Mouse (Mus musculus) kidney, embryonic 14.5 days (tissue): ENCODE measurements around the gene Camta1. TPM values are rescaled to one million over a fixed set of nuclear protein-coding genes. Genes with fewer than 3 reads are reported as not detected.
A peak's percentile ranks its signal among the peaks of the same experiment; 100 is the strongest.

Experiments used
- ATAC-seq: fragments of 200-750 bp; cut with Nextera tagmentation; 2 replicates; pipeline ENCODE4 v1.8.0; 2017; ENCODE audit warnings: moderate number of reproducible peaks, mild to moderate bottlenecking, moderate TSS enrichment, moderate library complexity; ENCODE audit not compliant: low FRiP score, low TSS enrichment
- H3K27ac ChIP-seq: fragments of 300-500 bp; sonication (generic); 2 replicates; pipeline ENCODE4 v1.5.1; 2014; ENCODE audit warnings: low read depth, mild to moderate bottlenecking, low read length, moderate library complexity, mixed read lengths
- H3K27me3 ChIP-seq: fragments of 300-500 bp; sonication (generic); 2 replicates; pipeline ENCODE4 v1.6.1; 2014; ENCODE audit warnings: mild to moderate bottlenecking, low read length; ENCODE audit not compliant: control insufficient read depth, insufficient read depth
- H3K36me3 ChIP-seq: fragments of 300-500 bp; sonication (generic); 2 replicates; pipeline ENCODE4 v1.6.1; 2014; ENCODE audit warnings: low read length, mixed read lengths; ENCODE audit not compliant: control insufficient read depth, insufficient read depth
- H3K4me1 ChIP-seq: fragments of 300-500 bp; sonication (generic); 2 replicates; pipeline ENCODE4 v1.6.1; 2014; ENCODE audit warnings: low read length, mixed read lengths; ENCODE audit not compliant: control insufficient read depth, insufficient read depth
- H3K4me2 ChIP-seq: fragments of 300-500 bp; sonication (generic); replicated peaks from 2 replicates; pipeline ENCODE4 v1.6.1; 2014; ENCODE audit warnings: low read depth, mild to moderate bottlenecking, low read length
- H3K4me3 ChIP-seq: fragments of 300-500 bp; sonication (generic); 2 replicates; pipeline ENCODE4 v1.5.1; 2014; ENCODE audit warnings: mild to moderate bottlenecking, low read length
- H3K9ac ChIP-seq: fragments of 300-500 bp; sonication (generic); 2 replicates; pipeline ENCODE4 v1.6.1; 2014; ENCODE audit warnings: low read depth, mild to moderate bottlenecking, low read length, moderate library complexity
- H3K9me3 ChIP-seq: fragments of 300-500 bp; sonication (generic); 2 replicates; pipeline ENCODE4 v1.6.1; 2016; ENCODE audit warnings: low read length; ENCODE audit not compliant: control insufficient read depth
- WGBS: fragments of 180-500 bp; shearing (Covaris S2); extraction: QIAGEN DNeasy Blood & Tissue Kit; methylation state at CpG from one replicate; pipeline ENCODE4 v1.1.7; 2014; 5-methylcytosine and 5-hydroxymethylcytosine counted together
- polyA plus RNA-seq: library from polyadenylated mRNA; unstranded; fragments of >200 nt; fragmentation: Nextera tagmentation; extraction: Ambion mirVana; gene quantifications from 2 replicates; pipeline ENCODE4 v1.2.1, GENCODE M21; 2014

The Camta1 gene
- polyA plus RNA-seq, 1 experiment from 2014 or later: 107 TPM

DNA sequence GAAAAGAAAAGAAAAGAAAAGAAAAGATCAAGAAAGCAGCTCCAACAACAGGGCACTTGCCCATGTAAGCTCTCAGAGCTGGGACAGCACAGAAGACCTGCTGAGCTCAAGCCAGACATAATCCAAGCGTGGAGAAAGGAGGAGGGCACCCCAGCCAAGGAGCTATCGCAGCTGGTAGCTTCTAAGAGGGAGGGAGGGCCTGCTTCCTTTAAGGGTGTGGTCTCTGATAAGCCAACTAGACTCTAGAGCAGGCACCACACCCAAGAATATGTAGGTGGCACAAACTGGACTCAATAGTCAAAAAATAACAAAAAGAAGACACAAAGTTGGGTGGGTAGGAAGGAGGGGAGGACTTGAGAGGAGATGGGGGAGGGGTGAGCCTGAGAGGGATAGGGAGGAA is 135.3 kb downstream of the Camta1 start:
- no peak for ATAC-seq
- Histone ChIP-seq H3K4me1 (no peaks in the 10 kb centered on the region), H3K36me3 (no peaks in the 10 kb centered on the region), H3K27me3 (no peaks in the 10 kb centered on the region), H3K4me3 (no peak overlapping the region), H3K4me2 (no peak overlapping the region), H3K9ac (no peak overlapping the region), H3K27ac (no peak overlapping the region), H3K9me3 (no peaks in the 10 kb centered on the region)
- WGBS: 63% methylated on average over 2 of the region's 2 CpGs

DNA sequence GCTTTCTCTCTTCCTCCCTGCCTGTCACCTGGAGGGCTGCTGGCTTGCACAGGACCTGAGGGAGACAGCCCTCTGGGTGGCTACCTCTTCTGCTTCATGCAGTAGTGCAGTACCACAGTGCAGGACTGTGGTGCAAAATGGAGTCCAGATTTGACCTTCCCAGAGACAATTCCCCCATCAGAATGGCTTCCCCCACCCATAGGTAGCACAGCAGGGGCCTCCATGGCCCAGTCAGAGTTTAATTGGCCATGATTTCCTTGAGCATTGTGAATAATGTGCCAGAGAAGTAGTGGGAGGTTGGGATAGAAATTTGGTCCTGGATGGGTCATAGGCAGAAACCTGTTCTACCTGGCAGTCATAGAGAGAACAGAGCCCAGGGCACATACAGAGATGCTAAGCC is 136.8 kb downstream of the Camta1 start:
- no peak overlapping the region for H3K27ac ChIP-seq
- H3K9me3 ChIP-seq: no peaks in the 10 kb centered on the region
- peaks cover 4% of the 10 kb centered on the region for H3K4me1 ChIP-seq
- H3K36me3 ChIP-seq: no peaks in the 10 kb centered on the region
- no peaks in the 10 kb centered on the region for H3K27me3 ChIP-seq
- no peak overlapping the region for H3K4me3 ChIP-seq
- H3K9ac ChIP-seq: no peak overlapping the region
- H3K4me2 ChIP-seq: no peak overlapping the region
- no peak for ATAC-seq

DNA sequence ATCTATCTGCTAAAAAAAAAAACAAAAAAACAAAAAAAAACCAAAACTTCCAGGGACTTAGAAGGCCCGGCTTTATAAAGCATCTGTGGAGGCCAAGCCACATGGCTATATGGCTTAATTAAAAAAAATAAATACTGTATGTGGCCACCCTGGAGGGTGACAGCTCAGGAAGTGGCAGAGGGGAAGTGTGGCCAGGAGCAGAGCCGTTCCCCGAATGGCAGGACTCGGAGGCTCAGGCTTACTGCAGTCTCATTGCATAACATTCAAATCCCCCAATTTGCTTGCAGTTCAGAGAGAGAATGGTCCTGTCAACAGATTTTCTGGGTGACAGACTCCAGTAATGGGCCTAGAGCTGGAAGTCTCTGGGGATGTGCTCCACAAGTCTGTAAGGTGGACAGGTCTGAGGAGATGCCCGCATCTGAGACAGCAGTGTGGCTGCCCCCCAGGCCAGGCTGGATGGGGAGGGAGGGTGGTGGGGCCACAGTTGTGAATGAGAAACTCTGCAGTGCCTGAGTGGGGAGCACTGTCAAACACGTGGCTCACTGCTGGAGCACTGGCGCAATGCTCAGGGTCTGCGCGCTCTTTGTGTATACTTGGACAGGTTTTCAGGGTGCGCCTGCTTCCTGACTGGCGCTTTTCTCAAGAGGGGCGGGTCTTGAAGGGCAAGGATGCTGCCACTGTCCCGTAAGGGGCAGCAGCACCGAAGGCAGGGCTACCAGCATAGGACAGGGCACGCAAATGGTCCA is 140.8 kb downstream of the Camta1 start:
- WGBS: 90% methylated on average over 15 of the region's 15 CpGs
- no peak overlapping the region for H3K27ac ChIP-seq
- no peaks in the 10 kb centered on the region for H3K36me3 ChIP-seq
- peaks cover 12% of the 10 kb centered on the region for H3K4me1 ChIP-seq
- no peak overlapping the region for H3K9ac ChIP-seq
- no peak overlapping the region for H3K4me2 ChIP-seq
- H3K27me3 ChIP-seq: no peaks in the 10 kb centered on the region
- no peak for ATAC-seq
- no peaks in the 10 kb centered on the region for H3K9me3 ChIP-seq
- no peak overlapping the region for H3K4me3 ChIP-seq

DNA sequence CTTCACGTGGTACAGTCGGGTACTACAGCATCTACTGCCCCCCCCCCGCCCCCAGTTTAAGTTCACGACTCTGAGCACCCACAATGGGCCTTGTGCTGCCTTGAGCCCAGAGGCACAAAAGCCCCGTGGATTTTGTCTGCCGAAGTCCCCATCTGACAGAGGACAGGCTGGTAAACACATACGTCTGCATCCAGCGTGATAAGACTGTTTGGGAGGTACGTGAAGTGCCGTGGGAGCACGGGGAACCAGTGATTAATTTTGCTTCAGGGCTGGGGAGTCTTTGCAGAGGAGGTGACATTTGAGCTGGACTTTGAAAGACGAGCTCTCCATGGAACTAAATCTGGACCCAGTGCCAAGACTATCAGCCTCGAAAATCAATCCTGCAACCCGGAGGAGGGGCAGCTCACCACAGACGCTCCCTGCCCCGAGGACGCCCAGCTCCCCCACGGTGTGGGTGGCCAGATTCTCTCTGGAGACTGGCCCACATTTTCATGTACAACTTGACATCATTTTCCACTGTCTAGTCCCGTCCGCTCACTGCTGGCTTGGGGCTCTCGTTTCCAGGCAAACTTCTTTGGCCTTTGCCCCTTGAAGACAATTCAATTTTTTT is 142.7 kb downstream of the Camta1 start:
- Histone ChIP-seq H3K4me1 (peaks cover 12% of the 10 kb centered on the region), H3K9me3 (no peaks in the 10 kb centered on the region), H3K27me3 (no peaks in the 10 kb centered on the region), H3K4me2 (0 out of 2 replicates have a peak overlapping the region, but pooled peaks have one; percentile 10), H3K27ac (no peak overlapping the region), H3K9ac (no peak overlapping the region), H3K4me3 (no peak overlapping the region), H3K36me3 (no peaks in the 10 kb centered on the region)
- WGBS: 15% methylated on average over 21 of the region's 21 CpGs
- ATAC-seq: peak; percentile 59

DNA sequence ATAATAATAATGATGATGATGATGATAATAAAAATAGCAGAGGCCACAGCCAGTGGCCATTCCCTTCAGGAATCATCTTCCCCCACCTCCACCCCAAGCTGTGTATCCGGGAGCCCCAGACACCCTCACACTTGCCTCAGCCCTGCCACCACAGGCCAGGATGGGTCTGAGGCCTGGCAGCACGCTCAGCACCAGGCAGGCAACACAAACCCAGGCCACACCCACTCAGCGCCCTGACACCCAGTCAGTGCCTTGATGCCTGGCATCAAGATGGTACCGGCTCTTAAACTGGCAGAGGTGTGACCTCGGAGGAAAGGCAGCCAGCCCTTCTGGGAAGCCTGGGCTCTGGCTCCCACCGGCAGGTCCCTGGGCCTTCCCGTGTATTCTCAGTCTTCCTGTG is 143.8 kb downstream of the Camta1 start:
- Histone ChIP-seq H3K4me1 (peaks cover 12% of the 10 kb centered on the region), H3K27ac (no peak overlapping the region), H3K4me2 (no peak overlapping the region), H3K9me3 (no peaks in the 10 kb centered on the region), H3K36me3 (no peaks in the 10 kb centered on the region), H3K9ac (no peak overlapping the region), H3K27me3 (no peaks in the 10 kb centered on the region), H3K4me3 (no peak overlapping the region)
- no peak for ATAC-seq
- 75% methylated on average over 7 of the region's 7 CpGs for WGBS

DNA sequence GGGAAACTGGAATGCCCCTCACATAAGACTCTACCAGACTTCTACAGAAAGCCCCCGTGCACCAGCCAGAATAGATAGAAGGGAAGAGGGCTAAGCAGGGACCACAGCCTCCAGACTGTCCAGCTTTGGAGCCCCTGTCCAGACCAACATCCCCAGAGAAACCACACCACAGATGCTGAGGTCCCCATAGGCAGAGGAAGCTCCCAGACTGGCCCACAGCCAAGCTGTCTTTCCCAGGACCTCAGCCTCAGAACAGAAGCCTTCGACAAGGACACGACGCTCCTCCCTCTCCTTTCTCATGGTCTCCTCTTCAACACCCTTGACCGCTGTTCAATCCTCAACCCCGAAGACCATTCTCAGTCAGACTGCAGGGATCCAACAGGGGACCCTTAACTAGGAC is 148.0 kb downstream of the Camta1 start:
- H3K4me1 ChIP-seq: peaks cover 3% of the 10 kb centered on the region; the same call in 1 of the 2 replicates
- H3K9ac ChIP-seq: no peak overlapping the region
- H3K9me3 ChIP-seq: no peaks in the 10 kb centered on the region
- H3K27me3 ChIP-seq: no peaks in the 10 kb centered on the region
- H3K4me2 ChIP-seq: no peak overlapping the region
- no peak overlapping the region for H3K4me3 ChIP-seq
- no peak for ATAC-seq
- H3K27ac ChIP-seq: no peak overlapping the region
- H3K36me3 ChIP-seq: no peaks in the 10 kb centered on the region
- 88% methylated on average over 6 of the region's 6 CpGs for WGBS

DNA sequence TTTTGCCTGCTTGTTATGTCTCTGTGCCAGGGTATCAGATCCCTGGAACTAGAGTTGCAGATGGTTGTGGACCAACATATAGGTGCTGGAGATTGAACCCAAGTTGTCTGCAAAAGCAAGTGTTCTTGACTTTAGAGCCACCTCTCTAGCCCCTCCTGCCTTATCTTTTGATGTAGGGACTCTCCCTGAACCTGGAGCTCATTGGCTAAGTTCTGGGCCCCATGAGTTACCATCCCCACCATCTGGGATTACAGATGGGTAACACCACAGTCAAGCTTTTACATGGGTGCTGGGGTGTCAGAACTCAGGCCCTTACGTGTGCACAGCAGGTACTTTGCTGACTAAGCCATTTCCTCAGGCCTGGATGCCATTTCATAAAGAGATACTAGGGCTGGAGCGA is 150.3 kb downstream of the Camta1 start:
- no peak overlapping the region for H3K27ac ChIP-seq
- no peaks in the 10 kb centered on the region for H3K4me1 ChIP-seq
- no peaks in the 10 kb centered on the region for H3K27me3 ChIP-seq
- H3K9me3 ChIP-seq: no peaks in the 10 kb centered on the region
- ATAC-seq: no peak
- H3K36me3 ChIP-seq: no peaks in the 10 kb centered on the region
- WGBS: 95% methylated on average over 2 of the region's 2 CpGs
- no peak overlapping the region for H3K4me2 ChIP-seq
- no peak overlapping the region for H3K4me3 ChIP-seq
- H3K9ac ChIP-seq: no peak overlapping the region

DNA sequence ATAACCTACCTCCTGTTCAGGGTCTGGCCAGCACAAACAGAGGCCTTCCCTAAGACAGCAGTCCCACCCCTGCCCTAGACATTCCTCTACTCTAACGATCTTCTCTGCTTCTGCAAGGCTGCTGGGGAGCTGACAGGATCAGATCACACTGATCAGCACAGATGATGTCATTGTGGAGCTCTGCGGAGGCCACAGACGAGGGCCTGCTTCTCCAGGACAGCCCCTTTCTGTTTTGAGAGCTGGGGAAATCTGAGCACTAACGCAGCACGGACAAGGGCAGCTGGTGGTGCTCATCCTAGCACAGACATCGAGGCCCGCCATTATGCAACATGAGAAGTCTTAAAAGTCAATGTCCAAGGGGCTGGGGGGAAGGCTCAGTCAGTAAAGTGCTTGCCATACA is 151.2 kb downstream of the Camta1 start:
- H3K4me1 ChIP-seq: no peaks in the 10 kb centered on the region
- no peak overlapping the region for H3K9ac ChIP-seq
- H3K9me3 ChIP-seq: no peaks in the 10 kb centered on the region
- H3K4me2 ChIP-seq: no peak overlapping the region
- no peaks in the 10 kb centered on the region for H3K36me3 ChIP-seq
- 9% methylated on average over 7 of the region's 7 CpGs for WGBS
- no peak overlapping the region for H3K27ac ChIP-seq
- ATAC-seq: peak; percentile 85
- H3K4me3 ChIP-seq: no peak overlapping the region
- no peaks in the 10 kb centered on the region for H3K27me3 ChIP-seq

DNA sequence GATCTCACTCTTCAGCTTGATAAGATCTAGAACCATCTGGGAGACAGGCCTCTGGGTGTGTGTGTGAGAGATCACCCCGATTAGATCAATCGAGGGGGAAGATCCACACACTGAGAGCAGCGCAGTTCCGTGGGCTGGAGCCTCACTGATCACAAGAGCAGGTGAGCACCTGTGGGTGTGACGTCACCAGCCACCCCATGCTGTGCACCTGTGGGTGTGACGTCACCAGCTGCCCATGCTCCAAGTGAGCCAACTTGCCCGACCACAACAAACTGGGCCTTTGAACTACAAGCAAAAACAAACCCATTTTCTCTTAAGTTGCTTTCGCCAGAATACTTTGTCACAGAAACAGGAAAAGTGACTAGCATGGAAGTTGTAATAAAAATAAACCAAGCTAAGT is 152.4 kb downstream of the Camta1 start:
- Histone ChIP-seq H3K9me3 (no peaks in the 10 kb centered on the region), H3K4me1 (no peaks in the 10 kb centered on the region), H3K4me3 (no peak overlapping the region), H3K36me3 (no peaks in the 10 kb centered on the region), H3K27me3 (no peaks in the 10 kb centered on the region), H3K9ac (no peak overlapping the region), H3K4me2 (no peak overlapping the region), H3K27ac (no peak overlapping the region)
- ATAC-seq: no peak
- 81% methylated on average over 8 of the region's 8 CpGs for WGBS
